Mouse (Mus musculus) cortical plate, adult 2 months (tissue): ENCODE data around the gene Ccer1.

Experiments
- CTCF ChIP-seq: fragments of 200-500 bp; IDR thresholded peaks from 2 replicates; pipeline ENCODE4 v1.5.1; 2011; ENCODE audit warnings: mild to moderate bottlenecking, control low read depth, low read length; ENCODE audit not compliant: insufficient read depth; ENCODE audit errors: extremely low read depth
- POLR2A ChIP-seq: fragments of 200-500 bp; IDR thresholded peaks from 2 replicates; pipeline ENCODE4 v1.6.1; 2011; ENCODE audit warnings: mild to moderate bottlenecking, low read length, control low read depth; ENCODE audit not compliant: insufficient read depth; ENCODE audit errors: extremely low read depth

GRCm38 (mm10) chr10:97682981-97683380, 9.9 kb upstream of the Ccer1 start:
- no peak for TF ChIP-seq POLR2A
- TF ChIP-seq CTCF: no peak
